Mouse (Mus musculus) C2C12 (cell line): ENCODE data around the gene Dclre1c.

Experiments
- CEBPB ChIP-seq: IDR thresholded peaks from one replicate; pipeline ENCODE4 v1.6.1; 2011; ENCODE audit warnings: low read depth, mild to moderate bottlenecking, control low read depth, moderate library complexity
- CTCF ChIP-seq: IDR thresholded peaks from one replicate; pipeline ENCODE4 v1.5.1; 2011; ENCODE audit not compliant: control insufficient read depth, insufficient read depth, insufficient read length
- MAX ChIP-seq: IDR thresholded peaks from one replicate; pipeline ENCODE4 v1.6.1; 2011; ENCODE audit warnings: mild to moderate bottlenecking, control low read depth
- MYOG ChIP-seq: IDR thresholded peaks from one replicate; pipeline ENCODE4 v1.6.1; 2011; ENCODE audit not compliant: control insufficient read depth, insufficient read length; ENCODE audit errors: extremely low read depth
- USF1 ChIP-seq: IDR thresholded peaks from one replicate; pipeline ENCODE4 v1.6.1; 2011; ENCODE audit warnings: low read depth, mild to moderate bottlenecking, control low read depth, moderate library complexity

- TF ChIP-seq CTCF (no peak), CEBPB (no peak), MAX (no peak), USF1 (no peak), MYOG (no peak)
These were observed 1.4 kb upstream of the Dclre1c start, which contains the start of gene Meig1 for GRCm38 (mm10) chr2:3422548-3422947.
